Mouse (Mus musculus): ENCODE measurements at regions not wholly inside any gene's neighbourhood (a gene's known extent, or its start where the extent isn't known, plus 50 kb on each side); places are given as distances from the start of the nearest gene placed in this dataset.

GRCm38 (mm10) chr17:89592826-89593225 is 317.4 kb downstream of the Gm10184 start:
- no peak overlapping the region for H3K4me3 ChIP-seq (replicated peaks)
- no peaks in the 10 kb centered on the region for H3K27me3 ChIP-seq
- no peaks in the 10 kb centered on the region for H3K4me1 ChIP-seq (replicated peaks)
- H3K27ac ChIP-seq = no peak overlapping the region
- H3K9me3 ChIP-seq = no peaks in the 10 kb centered on the region
- H3K4me2 ChIP-seq = no peak overlapping the region
- no peak for ATAC-seq (ENCODE audit: insufficient number of reproducible peaks, insufficient read depth, low FRiP score, low TSS enrichment, low read depth)
- WGBS = 83% methylated on average over 3 of the region's 3 CpGs
- H3K9ac ChIP-seq (replicated peaks) = no peak overlapping the region
- H3K36me3 ChIP-seq = no peaks in the 10 kb centered on the region

DNA sequence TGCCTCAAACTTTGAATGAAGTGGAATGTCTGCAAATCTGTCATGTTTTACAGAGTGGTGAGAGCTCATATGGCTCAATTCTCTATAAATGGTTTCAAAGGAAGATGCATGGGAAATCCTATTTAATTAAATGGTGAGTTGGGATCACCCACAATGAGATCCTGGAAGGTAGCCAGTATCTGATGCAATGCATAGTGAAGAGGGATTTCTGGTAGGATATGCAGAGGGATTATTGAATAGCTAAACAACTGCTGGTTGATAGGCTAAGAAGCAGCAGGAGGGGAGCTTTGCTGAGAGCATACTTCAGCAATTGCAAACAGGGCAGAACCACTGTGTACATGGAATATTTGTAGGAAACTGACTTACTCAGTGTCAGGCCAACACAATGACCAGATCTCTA is 350.7 kb downstream of the Gm10184 start:
- Histone ChIP-seq H3K36me3 (no peaks in the 10 kb centered on the region), H3K9me3 (no peaks in the 10 kb centered on the region), H3K4me3 (replicated peaks) (no peak overlapping the region), H3K4me1 (replicated peaks) (no peaks in the 10 kb centered on the region), H3K4me2 (no peak overlapping the region), H3K9ac (replicated peaks) (no peak overlapping the region), H3K27me3 (no peaks in the 10 kb centered on the region), H3K27ac (no peak overlapping the region)
- no peak for ATAC-seq (ENCODE audit: insufficient number of reproducible peaks, insufficient read depth, low FRiP score, low TSS enrichment, low read depth)

GRCm38 (mm10) chr17:89554754-89555153 is 354.3 kb upstream of the Fshr start:
- Histone ChIP-seq H3K27me3 (no peaks in the 10 kb centered on the region), H3K9ac (replicated peaks) (no peak overlapping the region), H3K9me3 (no peaks in the 10 kb centered on the region), H3K4me2 (no peak overlapping the region), H3K4me3 (replicated peaks) (no peak overlapping the region), H3K27ac (no peak overlapping the region), H3K36me3 (no peaks in the 10 kb centered on the region), H3K4me1 (replicated peaks) (no peaks in the 10 kb centered on the region)
- WGBS = 76% methylated on average over 1 of the region's 1 CpGs
- no peak for ATAC-seq (ENCODE audit: insufficient number of reproducible peaks, insufficient read depth, low FRiP score, low TSS enrichment, low read depth)

DNA sequence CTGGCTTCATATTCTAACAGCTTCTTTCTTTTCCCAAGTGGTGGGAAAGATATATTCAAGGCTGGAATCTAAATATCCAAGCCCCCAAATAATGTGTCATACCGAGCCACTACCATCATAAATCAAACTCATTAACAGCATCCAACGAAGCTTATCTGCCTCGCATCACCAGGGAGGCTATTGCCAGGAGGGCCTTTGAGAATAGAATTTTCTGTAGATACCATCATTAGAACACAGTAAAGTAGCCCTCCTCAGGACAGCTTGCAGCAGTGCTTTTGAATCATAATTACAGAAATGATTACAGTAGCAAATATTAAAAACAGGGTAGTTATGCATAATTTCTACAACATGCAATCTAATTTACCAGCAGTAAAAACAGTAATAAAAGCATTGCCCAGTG is 353.1 kb upstream of the Fshr start:
- H3K9me3 ChIP-seq = no peaks in the 10 kb centered on the region
- no peaks in the 10 kb centered on the region for H3K27me3 ChIP-seq
- no peak overlapping the region for H3K9ac ChIP-seq (replicated peaks)
- H3K27ac ChIP-seq = no peak overlapping the region
- no peak overlapping the region for H3K4me3 ChIP-seq (replicated peaks)
- no peak overlapping the region for H3K4me2 ChIP-seq
- no peak for ATAC-seq (ENCODE audit: insufficient number of reproducible peaks, insufficient read depth, low FRiP score, low TSS enrichment, low read depth)
- no peaks in the 10 kb centered on the region for H3K4me1 ChIP-seq (replicated peaks)
- 66% methylated on average over 3 of the region's 3 CpGs for WGBS
- H3K36me3 ChIP-seq = no peaks in the 10 kb centered on the region

DNA sequence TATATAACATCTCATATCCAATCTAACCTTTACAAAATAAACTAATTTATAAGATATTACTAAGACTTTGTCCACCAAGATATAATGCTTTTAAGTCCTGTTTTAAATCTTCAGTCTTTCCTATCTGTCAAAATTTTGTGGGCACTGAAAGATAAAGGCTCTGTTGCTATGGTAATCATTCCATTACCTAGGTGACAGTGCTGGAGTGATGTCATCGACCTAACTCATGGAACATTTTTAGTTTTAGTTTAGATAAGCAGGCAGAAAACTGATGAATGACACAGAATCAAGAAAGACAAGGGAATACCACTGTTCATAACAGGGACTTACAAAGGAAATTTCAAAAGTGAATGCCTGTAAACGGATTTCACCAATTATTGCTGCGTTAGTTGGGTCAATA is 350.3 kb upstream of the Fshr start:
- Histone ChIP-seq H3K4me2 (no peak overlapping the region), H3K9ac (replicated peaks) (no peak overlapping the region), H3K4me1 (replicated peaks) (no peaks in the 10 kb centered on the region), H3K4me3 (replicated peaks) (no peak overlapping the region), H3K9me3 (no peaks in the 10 kb centered on the region), H3K36me3 (no peaks in the 10 kb centered on the region), H3K27me3 (no peaks in the 10 kb centered on the region), H3K27ac (no peak overlapping the region)
- 74% methylated on average over 3 of the region's 3 CpGs for WGBS
- ATAC-seq (ENCODE audit: insufficient number of reproducible peaks, insufficient read depth, low FRiP score, low TSS enrichment, low read depth) = no peak

DNA sequence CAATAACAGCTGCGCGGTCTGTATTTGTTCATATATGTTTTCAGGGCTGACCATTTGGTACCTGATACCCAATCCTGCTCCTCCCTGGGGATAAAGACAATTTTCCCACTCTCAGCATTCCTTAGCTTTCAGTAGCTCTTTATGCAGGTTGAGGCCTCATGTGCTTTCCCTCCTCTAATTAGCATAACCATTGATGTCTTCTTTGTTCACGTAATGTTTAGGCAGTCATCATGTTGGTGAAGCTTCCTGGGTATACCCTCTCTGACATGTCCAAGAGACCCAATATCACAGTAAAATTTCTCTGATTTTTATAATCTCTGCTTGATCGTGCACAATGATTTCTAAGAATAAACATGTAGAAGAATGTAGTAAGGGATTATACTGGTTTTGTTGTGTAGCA is 321.4 kb upstream of the Fshr start:
- ATAC-seq (ENCODE audit: insufficient number of reproducible peaks, insufficient read depth, low FRiP score, low TSS enrichment, low read depth) = no peak
- H3K4me2 ChIP-seq = no peak overlapping the region
- 84% methylated on average over 4 of the region's 4 CpGs for WGBS

DNA sequence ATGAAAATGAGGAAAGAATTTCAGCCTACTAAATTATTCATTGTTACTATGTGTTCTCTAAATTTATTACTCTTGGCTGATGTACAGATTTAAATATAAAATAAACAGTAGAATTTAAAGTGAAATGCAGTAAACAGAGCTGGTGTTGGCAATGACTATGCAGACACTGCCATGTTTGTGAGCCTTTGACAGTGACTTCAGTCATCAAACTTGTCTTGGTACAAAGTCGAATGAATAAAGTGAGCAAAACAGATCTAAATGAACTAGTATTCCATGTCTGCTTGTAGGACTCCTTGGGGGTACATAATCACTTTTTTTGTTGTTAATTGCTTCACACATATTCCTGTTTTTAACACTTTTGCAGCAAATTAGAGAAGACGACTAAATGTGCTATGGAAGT is 318.9 kb upstream of the Fshr start:
- ATAC-seq (ENCODE audit: insufficient number of reproducible peaks, insufficient read depth, low FRiP score, low TSS enrichment, low read depth) = no peak
- H3K9me3 ChIP-seq = no peaks in the 10 kb centered on the region
- no peaks in the 10 kb centered on the region for H3K4me1 ChIP-seq (replicated peaks)
- no peak overlapping the region for H3K27ac ChIP-seq
- no peaks in the 10 kb centered on the region for H3K27me3 ChIP-seq
- H3K9ac ChIP-seq (replicated peaks) = no peak overlapping the region
- WGBS = 59% methylated on average over 2 of the region's 2 CpGs
- H3K4me2 ChIP-seq = no peak overlapping the region
- no peaks in the 10 kb centered on the region for H3K36me3 ChIP-seq
- no peak overlapping the region for H3K4me3 ChIP-seq (replicated peaks)

More for the DNA sequence above, 321.4 kb upstream of the Fshr start:
- H3K4me3 ChIP-seq (replicated peaks) = no peak overlapping the region
- no peaks in the 10 kb centered on the region for H3K27me3 ChIP-seq
- no peak overlapping the region for H3K9ac ChIP-seq (replicated peaks)
- H3K4me1 ChIP-seq (replicated peaks) = no peaks in the 10 kb centered on the region
- no peaks in the 10 kb centered on the region for H3K9me3 ChIP-seq
- H3K36me3 ChIP-seq = no peaks in the 10 kb centered on the region
- H3K27ac ChIP-seq = no peak overlapping the region

GRCm38 (mm10) chr17:89505288-89505687 is 304.8 kb upstream of the Fshr start:
- WGBS = 88% methylated on average over 3 of the region's 3 CpGs
- Histone ChIP-seq H3K4me2 (no peak overlapping the region), H3K27ac (no peak overlapping the region), H3K4me1 (replicated peaks) (no peaks in the 10 kb centered on the region), H3K36me3 (no peaks in the 10 kb centered on the region), H3K4me3 (replicated peaks) (no peak overlapping the region), H3K9ac (replicated peaks) (no peak overlapping the region), H3K9me3 (no peaks in the 10 kb centered on the region), H3K27me3 (no peaks in the 10 kb centered on the region)
- no peak for ATAC-seq (ENCODE audit: insufficient number of reproducible peaks, insufficient read depth, low FRiP score, low TSS enrichment, low read depth)

DNA sequence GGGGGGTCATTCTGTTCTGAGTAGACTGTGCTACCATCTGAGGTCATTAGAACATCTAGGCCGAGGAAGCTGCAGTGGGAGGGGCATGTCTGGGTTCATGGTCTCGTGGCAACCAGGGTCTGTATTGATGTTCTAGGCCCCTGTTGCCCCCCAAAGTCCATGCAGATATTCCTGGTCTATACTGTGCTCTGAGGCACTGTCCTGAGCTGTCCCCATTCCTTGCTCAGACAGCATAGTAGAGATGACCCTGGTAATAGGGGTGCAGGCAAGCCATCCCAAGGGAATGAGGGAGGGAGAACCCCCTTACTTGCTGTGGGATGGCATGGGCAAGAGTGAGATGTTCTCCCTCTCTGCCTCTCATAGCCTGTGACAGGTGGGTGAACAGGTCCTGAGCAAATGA is 293.1 kb upstream of the Fshr start:
- H3K4me2 ChIP-seq = no peak overlapping the region
- no peak overlapping the region for H3K4me3 ChIP-seq (replicated peaks)
- no peaks in the 10 kb centered on the region for H3K9me3 ChIP-seq
- 0 out of 2 replicates have a peak, but pooled peaks cover 4% of the 10 kb centered on the region for H3K4me1 ChIP-seq (replicated peaks)
- H3K36me3 ChIP-seq = no peaks in the 10 kb centered on the region
- H3K9ac ChIP-seq (replicated peaks) = no peak overlapping the region
- no peak overlapping the region for H3K27ac ChIP-seq
- no peak for ATAC-seq (ENCODE audit: insufficient number of reproducible peaks, insufficient read depth, low FRiP score, low TSS enrichment, low read depth)
- WGBS = 68% methylated on average over 2 of the region's 2 CpGs
- no peaks in the 10 kb centered on the region for H3K27me3 ChIP-seq

- Histone ChIP-seq H3K9me3 (no peaks in the 10 kb centered on the region), H3K4me2 (no peak overlapping the region), H3K27ac (no peak overlapping the region), H3K27me3 (no peaks in the 10 kb centered on the region), H3K4me3 (replicated peaks) (no peak overlapping the region), H3K9ac (replicated peaks) (no peak overlapping the region), H3K36me3 (no peaks in the 10 kb centered on the region), H3K4me1 (replicated peaks) (no peaks in the 10 kb centered on the region)
- 93% methylated on average over 1 of the region's 1 CpGs for WGBS
- ATAC-seq (ENCODE audit: insufficient number of reproducible peaks, insufficient read depth, low FRiP score, low TSS enrichment, low read depth) = no peak
Observed at GRCm38 (mm10) chr17:89466486-89466885, 266.0 kb upstream of the Fshr start.

GRCm38 (mm10) chr17:89465883-89466282 is 265.4 kb upstream of the Fshr start:
- Histone ChIP-seq H3K27me3 (no peaks in the 10 kb centered on the region), H3K27ac (no peak overlapping the region)
- WGBS = 81% methylated on average over 5 of the region's 5 CpGs

DNA sequence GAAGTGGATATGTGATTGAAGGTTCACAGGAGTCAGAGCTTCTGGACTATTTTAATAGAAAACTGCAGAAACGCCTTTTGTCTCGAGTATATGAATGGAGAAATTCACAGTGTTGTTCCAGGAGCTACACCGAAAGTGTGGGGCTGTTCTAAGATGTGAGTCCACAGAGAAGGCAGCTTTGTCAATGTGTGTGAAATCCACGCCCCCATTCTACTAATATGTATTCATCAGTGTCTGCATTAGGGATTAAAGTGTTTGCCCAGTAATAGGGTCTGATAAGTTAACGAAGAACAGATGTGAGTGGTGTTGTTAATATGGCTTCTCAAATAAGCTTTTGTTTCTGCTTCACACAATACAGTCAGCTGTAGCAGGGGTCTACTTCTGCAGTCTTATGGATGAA is 260.0 kb upstream of the Fshr start:
- H3K9me3 ChIP-seq = no peaks in the 10 kb centered on the region
- no peaks in the 10 kb centered on the region; the same call in 1 of the 2 replicates for H3K4me1 ChIP-seq (replicated peaks)
- no peak overlapping the region for H3K27ac ChIP-seq
- H3K27me3 ChIP-seq = no peaks in the 10 kb centered on the region
- WGBS = 55% methylated on average over 5 of the region's 5 CpGs
- H3K9ac ChIP-seq (replicated peaks) = no peak overlapping the region
- peak; percentile 68; the same call in 1 of the 2 replicates for ATAC-seq (ENCODE audit: insufficient number of reproducible peaks, insufficient read depth, low FRiP score, low TSS enrichment, low read depth)
- no peak overlapping the region for H3K4me3 ChIP-seq (replicated peaks)
- H3K4me2 ChIP-seq = no peak overlapping the region
- no peaks in the 10 kb centered on the region for H3K36me3 ChIP-seq

More at GRCm38 (mm10) chr17:89465883-89466282, 265.4 kb upstream of the Fshr start:
- H3K9ac ChIP-seq (replicated peaks) = no peak overlapping the region
- no peaks in the 10 kb centered on the region for H3K9me3 ChIP-seq
- no peak overlapping the region for H3K4me3 ChIP-seq (replicated peaks)
- H3K4me2 ChIP-seq = no peak overlapping the region
- H3K4me1 ChIP-seq (replicated peaks) = no peaks in the 10 kb centered on the region
- ATAC-seq (ENCODE audit: insufficient number of reproducible peaks, insufficient read depth, low FRiP score, low TSS enrichment, low read depth) = no peak
- no peaks in the 10 kb centered on the region for H3K36me3 ChIP-seq

Measured in limb, embryonic 12.5 days (tissue).